Mouse (Mus musculus) cerebellum, postnatal 10 days (tissue): ENCODE measurements around the gene Cops9.

Experiments used
- DNase-seq, 2 experiments: peaks; one replicate each; pipeline ENCODE4 v3.0.0; 2021; ENCODE audit warnings: mixed read lengths in 2 of 2

Gene Cops9

DNA sequence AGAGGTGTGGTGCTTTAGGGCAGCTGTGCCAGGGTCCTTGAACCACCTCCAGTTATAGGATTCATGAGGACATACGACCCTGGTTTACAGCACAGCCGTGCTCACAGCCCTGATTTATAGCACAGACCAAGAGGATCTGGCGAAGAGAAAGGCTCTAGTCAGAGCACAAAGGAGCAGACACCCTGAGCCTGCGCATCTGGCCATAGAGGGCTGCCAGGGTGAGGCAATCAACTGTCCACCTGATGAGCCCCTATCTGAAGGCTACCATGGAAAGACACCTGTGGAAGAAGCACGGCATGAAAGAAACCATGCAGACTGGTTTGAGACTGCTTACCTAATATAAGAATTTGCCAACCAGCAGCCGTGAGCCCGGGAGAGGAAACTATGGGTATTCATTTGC lies 4.8 kb upstream of the Cops9 start:
- DNase-seq = no peak

DNA sequence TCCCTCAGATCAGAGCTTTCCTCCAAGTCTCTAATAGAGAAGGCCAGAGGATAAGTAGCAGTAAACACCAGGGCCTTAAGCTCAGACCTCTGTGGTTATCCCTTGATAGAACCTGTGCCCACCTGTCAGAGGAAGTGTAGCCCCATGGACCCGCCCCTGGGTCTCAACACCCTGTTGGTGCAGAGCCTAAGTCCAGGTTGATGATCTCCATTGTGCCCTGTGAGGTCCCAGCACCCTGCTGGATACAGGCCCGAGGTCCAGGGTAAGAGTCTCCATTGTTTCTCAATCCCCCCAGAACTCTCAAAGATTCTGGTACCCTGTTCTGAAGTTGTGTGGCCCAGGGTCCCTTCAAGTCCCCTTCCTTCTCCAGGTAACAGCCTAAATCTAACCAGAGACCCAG lies 4.3 kb upstream of the Cops9 start:
- no peak for DNase-seq

DNA sequence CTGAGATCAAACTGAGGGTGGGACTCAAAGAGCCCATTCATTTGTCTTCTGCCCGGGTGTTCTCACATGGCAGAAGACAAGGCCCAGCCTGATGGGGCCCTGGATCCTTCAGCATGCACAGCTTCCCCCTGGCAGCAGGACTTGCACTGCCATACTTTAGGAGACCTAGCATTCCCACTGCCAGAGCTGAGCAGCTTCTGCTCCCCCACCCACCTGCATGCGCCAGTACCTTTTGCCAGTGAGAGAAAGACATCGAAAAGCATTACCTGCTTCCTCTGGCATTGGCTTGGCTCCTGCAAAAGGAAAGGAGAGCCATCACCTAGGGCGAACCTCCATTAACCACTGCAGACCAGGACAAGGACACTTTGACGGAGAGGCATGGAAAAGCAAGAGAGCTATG lies 3.1 kb upstream of the Cops9 start:
- no peak for DNase-seq

DNA sequence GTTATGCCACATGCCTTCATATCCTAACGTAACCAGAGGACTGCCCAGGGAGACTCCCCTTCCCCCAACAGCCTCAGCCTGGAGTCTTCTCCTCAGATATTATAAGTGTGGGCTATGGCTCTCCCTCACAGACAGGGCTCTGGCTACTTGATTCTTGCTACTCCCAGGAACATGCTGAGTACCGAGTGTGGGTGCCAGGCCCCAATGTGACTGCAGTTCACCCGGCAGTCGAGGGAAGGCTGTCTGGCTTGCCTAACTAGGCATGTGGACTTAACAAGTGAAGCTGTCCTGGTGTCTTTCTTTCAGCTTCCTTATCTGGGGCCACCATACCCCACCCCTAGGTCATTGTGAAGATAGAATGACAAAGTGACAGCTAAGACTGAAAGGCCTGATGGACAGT lies 1.9 kb upstream of the Cops9 start:
- no peak for DNase-seq

DNA sequence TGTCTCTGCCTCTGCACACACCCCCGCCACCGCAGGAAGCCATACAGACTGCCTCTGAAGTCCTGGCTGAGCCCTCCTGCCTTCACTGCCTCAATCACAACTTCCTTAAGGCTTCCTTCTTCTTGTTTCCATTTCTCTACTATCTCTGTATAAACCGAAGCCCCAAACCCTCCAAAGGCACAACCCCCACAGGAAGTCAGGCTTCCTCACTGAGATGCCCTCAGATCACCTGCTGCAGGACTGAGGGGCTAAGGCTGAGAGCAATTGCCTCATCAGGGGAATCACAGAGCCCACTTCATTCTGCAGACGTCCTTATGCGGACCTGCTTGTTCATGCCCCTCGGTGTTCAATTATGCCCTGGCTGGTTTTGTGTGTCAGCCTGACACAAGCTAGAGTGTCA lies 1.4 kb downstream of the Cops9 start:
- no peak for DNase-seq

DNA sequence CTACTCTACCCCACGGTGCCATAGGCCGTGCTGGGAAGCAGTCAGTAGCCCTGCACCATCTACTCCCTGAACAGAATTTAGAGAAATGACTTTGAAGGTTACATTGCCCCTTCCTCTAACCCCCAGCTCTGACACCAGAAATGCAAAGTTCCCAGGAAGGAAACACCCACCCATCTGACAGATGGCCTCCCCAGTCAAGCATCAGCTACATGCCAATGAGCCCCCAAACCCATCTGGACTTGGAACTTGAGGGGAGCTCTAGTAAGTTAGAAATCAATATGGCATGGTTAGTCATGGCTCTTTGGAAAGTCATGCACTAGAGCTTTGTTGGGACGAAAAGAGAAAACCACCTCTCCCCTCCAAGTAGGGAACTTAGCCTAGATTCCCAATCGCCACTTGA lies 3.0 kb downstream of the Cops9 start:
- no peak for DNase-seq

DNA sequence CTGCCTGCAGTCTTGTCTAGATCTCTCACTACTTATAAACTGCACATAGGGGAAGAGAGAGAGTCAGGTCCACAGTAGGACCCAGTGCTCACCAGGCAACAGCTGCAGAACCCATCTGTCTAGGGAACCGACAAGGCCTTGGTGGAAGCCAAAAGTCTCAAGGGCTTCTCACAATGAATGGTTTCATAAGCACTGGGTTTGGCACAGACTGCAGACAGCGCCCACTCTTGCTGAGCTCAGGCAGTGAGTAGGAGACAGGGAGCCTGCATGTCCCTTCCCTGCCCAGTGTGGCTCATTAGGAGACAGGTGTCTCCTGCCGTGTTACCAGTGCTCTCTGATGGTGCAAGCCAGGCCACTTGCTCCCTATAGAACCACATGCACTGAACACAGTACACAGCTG lies 3.6 kb downstream of the Cops9 start:
- DNase-seq = no peak

DNA sequence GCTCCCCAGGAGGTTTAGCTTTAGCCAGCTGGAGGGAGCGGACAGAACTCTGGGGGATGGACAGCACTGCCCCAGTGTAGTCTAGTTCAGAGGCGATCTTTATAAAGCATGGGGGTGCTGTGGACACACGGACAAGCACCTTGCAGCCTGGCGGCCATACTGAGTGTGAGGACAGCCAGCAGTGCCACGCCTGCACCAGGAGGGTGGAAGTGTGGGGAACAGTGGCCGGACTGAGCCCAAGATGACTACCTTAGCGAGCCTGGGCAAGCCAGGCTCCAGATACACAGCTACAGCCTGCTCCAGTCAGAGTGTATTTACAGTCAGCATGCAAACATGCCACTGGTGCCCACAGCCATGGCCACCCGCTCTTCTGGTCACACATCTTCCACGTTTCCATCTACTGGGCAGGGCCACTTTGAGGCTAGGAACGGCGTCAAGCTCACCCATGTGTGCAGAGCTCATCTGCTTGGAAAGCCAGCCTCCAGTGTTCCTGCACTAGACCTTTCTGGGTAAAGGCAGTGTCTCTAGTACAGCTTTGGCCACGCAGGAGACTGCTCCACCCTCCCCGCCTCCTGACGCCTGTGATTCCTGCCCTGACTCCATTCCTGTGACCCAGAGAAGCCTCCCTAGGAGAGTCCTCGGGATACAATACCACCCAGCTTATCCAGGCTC lies 4.1 kb downstream of the Cops9 start:
- no peak for DNase-seq

DNA sequence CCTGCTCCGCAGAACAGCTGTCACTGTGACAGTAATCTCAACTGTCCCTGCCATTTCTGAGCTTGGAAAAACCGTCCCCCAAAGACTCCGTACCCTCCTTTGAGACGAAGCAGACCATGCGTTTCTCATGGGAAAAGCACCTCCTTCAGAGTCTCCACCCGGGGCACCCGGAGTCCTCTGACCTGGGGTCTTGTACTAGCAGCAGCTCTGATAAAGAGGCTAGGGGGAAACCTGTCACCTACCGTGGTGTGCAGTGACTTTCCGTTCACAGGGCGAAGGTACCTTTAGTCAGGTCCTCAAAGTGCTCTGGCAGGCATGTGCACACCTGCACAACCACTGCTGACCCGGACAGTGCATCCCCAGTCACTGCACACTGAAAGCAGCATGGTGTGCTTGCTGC lies 5.1 kb downstream of the Cops9 start:
- DNase-seq = no peak

DNA sequence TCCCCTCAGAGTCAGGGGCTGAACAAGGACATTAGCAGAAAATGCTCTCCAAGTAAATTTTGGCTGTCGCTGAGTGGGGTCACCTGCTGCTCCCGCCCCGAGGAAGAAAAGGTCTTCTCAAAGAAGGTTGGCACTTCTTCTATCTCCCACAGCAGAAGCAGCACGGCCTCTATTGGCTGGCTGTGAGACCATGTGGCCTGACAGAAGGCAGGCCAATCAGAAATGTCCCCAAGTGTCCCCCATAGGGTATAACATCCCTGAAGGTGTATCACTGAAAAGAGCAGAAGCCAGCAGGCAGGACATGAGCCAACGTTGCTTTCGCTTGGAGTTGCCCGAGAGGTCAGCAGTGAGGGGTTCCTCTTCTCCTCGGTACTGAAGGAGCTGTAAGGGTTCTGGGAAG lies 5.8 kb downstream of the Cops9 start:
- DNase-seq = no peak

DNA sequence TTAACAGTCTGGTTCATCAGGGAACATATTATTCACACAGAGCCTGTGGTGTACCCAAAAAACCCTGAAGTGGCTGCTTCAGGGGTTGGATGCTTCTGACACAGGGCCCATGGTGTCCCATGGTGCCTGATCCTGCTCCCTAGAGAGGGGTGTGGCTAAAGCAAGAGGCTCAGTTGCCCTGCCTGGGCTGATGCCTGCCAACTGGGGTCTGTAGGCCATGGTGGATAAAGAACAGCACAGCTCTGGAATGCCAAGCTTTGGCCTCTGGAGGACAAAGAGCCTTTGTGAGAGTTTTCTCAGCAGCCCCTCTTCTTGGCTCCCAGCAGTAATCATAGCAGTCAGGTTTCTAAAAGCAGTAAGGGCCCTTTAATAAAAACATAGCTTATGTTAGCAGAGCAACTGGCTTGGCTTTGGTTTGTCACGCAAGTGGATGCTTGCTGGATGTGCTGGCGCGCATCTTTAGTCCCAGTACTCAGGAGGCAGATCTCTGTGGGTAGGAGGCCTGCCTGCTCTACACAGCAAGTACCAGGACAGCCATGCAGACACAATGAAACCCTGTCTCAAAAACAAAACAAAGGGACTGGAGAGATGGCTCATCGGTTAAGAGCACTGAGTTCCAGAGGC lies 6.7 kb downstream of the Cops9 start:
- peak in 1 of 2 experiments; percentile 42 for DNase-seq

DNA sequence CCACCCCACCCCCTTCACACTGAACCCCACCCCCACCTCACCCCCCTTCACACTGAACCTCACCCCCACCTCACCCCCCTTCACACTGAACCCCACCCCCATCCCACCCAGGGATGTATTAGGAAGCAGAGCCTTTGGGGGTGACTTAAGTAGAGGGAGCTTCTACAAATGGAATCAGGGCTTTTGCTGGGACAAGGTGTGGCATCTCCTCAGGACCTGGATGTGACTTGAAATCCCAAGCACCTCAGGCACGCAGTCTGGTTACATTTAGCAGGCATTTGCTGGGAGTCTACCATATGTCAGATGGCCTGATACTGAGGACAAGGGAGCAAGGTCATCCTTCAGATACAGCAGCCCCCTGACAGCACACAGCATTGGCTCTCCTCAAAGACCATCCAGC lies 7.2 kb downstream of the Cops9 start:
- no peak for DNase-seq

DNA sequence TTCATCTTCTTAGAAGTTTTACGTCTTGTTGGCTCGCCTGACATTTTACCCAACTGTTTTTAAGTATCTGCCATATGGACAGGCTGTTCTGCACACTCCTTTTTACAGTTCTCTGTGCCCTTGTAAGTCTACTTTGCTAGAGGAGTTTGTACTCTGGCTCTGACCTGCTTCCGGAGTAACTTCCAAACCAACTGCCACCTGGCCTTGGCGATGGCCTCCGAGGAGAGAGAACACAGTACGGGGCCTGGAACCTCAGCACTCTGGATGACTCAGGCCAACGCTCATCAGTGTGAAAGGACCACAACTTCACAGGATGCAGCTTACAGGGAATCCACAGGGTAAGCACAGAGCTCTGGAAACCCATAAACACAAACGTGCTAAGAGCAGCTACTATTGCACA lies 8.1 kb downstream of the Cops9 start:
- no peak for DNase-seq

DNA sequence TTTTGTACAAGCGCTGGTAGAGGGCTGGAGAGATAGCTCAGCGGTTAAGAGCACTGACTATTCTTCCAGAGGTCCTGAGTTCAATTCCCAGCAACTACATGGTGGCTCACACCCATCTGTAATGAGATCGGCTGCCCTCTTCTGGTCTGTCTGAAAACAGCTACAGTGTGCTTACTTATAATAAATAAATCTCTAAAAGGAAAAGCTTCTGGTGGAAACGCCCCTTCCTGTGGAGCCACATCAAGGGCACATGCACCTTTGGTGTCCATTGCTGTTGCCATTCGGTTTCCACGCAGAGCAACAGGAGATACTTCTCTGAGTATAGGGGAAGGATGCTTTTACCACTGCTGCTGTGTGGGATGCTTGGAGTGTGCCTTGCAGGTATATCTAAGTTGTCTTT lies 8.8 kb downstream of the Cops9 start:
- DNase-seq = no peak

DNA sequence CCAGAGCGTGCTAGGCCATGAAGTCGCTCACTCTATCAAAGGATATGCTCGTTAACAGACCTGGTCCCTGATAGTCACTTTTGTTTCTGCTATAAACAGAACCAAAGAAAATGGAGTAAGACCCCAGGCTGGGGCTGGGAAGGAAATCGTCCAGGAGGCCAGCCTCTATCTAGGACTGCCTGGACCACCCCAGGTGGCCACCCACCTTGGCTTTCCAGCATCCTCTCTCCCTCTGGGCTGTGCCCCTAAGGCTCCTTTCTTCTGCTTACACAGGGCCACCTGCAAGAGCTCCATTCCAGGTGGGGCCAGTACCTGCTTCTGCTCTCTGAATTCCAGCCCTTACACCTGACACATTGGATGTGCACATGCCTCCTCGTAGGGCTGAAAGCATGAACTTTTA lies 9.6 kb downstream of the Cops9 start:
- no peak for DNase-seq

DNA sequence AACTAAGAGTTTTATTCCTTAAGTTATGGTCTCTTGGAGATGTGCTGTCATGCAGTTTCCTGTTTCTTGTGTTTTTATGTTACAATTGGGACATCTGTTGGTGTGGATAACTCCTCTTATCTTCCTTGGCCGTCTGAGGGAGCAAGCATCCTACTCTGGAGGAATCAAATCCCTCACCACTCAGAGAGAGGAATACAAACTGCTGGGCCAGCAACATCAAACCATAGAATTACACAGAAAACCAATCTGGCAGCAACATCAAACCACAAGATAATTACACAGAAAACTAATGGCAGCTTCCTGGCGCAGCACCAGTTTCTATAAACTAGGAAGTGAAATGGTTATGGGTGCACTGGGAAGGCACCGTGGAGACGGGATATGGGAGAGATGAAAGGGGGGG lies 13.6 kb downstream of the Cops9 start:
- DNase-seq = no peak

DNA sequence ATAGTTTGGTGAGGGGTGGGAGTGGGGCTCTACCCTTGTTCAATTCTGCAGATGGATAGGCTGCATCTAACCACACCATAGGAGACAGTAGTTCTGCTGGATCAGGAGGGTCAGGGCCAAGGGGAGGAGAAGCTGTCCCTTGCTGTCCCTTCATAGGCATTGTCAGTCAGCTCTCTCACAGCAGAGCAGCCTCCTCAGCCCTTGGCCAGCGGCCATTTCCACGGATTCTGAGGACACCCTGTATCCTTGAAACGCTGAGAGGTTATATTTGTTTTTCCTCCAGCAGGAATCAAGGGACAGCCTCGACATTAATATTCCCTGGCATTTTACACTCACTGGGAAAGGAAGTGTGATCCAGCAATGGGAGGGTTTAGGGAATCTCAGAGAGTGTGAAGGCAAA lies 23.4 kb downstream of the Cops9 start:
- DNase-seq = peak in 1 of 2 experiments; percentile 26

DNA sequence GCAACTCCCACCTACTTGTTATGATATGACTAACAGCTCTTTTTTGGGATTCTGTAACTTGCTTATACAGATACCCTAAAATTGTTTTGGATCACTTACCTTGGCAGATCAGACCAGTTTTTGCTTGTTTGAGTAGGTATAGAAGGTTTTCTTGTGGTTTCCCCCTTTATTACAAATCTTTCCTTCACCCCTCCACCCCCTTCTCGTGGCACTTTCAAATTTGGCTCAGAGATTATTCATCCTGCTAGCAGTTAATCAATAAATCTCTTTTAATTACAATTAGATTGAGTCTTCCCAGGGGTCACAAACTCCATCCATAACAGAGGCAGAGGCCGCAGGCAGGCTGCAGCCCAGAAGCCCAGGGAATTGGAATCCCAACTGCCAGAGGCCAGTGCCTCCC lies 24.3 kb downstream of the Cops9 start, which contains the start of gene Olfr12:
TSS of gene Olfr12 (plus strand) at position 301 of the 400 bp plus-strand sequence.
- no peak for DNase-seq

DNA sequence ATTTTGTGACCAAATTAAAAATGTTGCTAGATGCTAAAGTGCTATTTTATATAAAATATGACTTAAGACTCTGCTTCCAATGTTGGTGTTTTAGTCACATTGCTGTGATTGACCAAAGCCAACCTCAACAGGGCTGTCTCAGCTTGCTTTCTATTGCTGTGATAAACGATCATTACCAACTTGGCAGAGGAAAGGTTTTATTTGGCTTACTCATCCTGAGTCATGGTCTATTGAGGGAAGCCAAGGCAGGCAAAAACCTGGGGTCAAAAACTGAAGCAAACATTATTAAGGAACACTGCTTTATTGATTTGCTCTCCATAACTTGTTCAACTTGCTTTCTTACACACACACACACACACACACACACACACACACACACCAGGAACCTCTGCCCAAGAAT lies 25.7 kb downstream of the Cops9 start:
- no peak for DNase-seq

DNA sequence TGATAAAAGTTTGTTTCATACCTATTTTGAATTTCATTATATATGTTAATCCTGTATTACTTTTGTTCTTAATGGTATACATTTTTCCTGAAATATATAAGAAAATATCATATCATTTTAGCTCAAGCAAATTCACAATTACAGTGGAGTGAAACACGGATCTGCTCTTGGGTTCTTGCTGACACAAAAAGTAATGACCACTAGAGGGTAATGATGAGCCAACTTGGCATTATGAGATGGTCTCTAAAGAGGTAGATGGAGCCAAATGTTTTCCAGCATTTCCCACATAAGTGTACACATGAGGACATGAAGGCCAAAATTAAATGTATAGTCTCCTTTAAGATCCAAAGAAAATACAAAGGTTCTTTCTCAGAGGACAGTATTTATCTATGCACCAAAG lies 27.3 kb downstream of the Cops9 start:
- peak; percentile 51 to 72 for DNase-seq

DNA sequence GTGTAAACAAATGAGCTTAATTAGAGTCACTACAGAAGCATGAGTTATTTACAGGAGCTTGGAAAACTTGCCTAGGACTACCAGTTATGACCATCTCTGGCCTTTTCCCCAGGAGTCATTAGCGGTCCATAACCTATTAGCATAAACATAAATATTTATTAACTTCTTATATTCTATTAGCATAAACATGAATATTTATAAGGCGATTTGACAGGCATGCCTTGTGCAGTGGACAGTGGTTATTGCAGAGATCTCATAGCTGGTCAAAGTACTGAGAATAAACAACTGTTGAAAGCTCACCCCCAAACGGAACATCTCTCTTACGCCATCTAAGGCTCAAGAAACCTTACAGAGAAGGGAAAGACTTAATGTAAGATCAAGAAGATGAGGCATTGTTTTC lies 28.6 kb downstream of the Cops9 start:
- no peak for DNase-seq

DNA sequence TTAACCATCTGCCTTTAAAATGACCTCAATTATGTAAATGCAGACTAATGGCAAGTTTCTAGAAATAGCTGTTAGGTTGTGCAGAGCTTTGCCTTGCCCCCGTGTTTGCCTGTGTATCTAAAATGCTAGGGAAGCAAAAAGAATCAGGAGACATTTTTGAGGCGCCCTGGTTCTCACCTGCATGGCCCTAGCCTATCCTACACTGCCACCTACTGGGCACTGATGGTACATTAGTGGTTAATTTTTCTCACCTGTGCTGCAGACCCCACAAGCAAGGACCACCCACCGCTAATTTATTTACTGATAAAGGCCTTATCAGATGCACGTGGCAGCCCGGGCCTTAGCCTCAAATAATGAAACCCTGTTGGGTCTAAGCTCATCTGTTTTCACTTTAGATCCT lies 30.8 kb downstream of the Cops9 start:
- peak; percentile 88 to 93 for DNase-seq

DNA sequence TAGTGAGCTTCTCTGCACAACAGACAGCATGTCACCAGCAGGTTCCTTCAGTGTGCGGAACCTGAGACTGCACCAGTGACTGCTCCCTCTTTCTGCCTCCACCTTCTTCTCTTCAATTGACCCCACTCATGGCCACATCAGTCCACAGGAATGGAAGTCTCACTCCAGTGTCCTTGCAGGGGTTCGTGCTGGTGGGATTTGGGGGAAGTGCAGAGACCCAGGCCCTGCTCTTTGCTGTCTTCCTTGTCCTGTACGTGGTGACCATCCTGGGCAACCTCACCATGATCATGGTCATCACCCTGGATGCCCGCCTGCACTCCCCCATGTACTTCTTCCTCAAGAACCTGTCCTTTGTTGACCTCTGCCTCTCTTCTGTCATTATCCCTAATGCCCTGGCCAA lies 34.1 kb downstream of the Cops9 start:
- DNase-seq = no peak

DNA sequence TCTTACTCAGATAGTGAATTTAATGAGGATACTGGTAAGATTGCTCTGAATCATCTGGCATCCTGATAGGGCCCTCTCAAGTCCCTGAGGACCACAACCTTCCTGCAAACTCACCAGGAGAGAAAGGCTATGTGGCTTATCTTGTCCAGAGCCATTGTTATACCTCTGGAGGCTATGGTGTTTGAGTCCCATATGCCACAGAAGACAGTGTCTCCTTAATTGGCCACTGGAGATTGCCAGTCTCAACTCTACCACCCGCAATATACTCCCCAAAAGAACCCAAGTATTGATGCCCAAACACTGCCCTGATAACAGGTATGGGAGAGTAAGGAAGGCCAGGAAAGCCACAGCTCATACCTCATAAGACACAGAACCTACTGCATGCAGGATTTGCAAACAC lies 36.3 kb downstream of the Cops9 start, which contains the start of gene Olfr1410:
TSS of gene Olfr1410 (plus strand) at position 301 of the 400 bp plus-strand sequence.
- DNase-seq = no peak

DNA sequence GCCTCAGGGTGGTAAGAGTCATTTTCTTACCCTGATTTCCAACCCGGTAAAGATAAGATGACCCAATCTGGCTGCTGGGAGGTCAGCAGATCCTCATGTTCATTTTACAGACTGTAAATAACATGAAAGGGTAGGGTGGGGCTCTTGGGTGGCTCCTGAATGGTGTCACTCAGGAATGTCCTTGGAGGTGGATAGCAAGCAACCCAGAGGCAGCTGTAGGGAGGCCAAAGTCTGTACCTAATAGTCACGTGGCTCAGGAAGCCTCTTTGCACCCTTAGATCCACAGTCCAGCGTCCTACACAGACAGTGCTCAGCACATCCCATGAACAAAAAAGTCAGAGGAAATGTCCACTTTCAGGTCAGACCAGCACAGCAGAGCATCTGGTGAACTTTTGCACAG lies 45.8 kb downstream of the Cops9 start:
- DNase-seq = no peak
